Mouse (Mus musculus) embryonic facial prominence, embryonic 13.5 days (tissue): ENCODE data around the gene Papola. TPM values are rescaled to one million over a fixed set of nuclear protein-coding genes. Genes with fewer than 3 reads are reported as not detected.

Experiments used
- microRNA-seq: library from miRNA; unstranded; fragments of <30 nt; microRNA quantifications from one replicate; pipeline ENCODE4, GENCODE M21; 2016
- polyA plus RNA-seq: library from polyadenylated mRNA; unstranded; fragments of >200 nt; fragmentation: Nextera tagmentation; extraction: Ambion mirVana; gene quantifications from 2 replicates; pipeline ENCODE4 v1.2.1, GENCODE M21; 2015

The Papola gene
- polyA plus RNA-seq, 1 experiment from 2014 or later, result 229 TPM

Small RNAs within 50 kb of the gene (microRNA-seq; reads per million reads assigned to microRNA genes)
- gene Gm22120, result 0.74 reads per million

Other genes with a start within 250 kb of the Papola start
- gene Bdkrb2, start 221.5 kb upstream of the Papola start, polyA plus RNA-seq, result 0.70 and 1.1 TPM in 2 replicates
- gene Bdkrb1, start 181.6 kb upstream of the Papola start, polyA plus RNA-seq, result not detected in 2 replicates
- gene Gskip, start 99.9 kb upstream of the Papola start, polyA plus RNA-seq, result 34.2 and 36.7 TPM in 2 replicates
- 12.8 and 13.0 TPM in 2 replicates for gene Atg2b, start 99.5 kb upstream of the Papola start, polyA plus RNA-seq
- gene Ak7, start 78.7 kb upstream of the Papola start, polyA plus RNA-seq, result 0.45 and 0.63 TPM in 2 replicates
- 65.7 and 73.8 TPM in 2 replicates for gene Vrk1, start 225.5 kb downstream of the Papola start, polyA plus RNA-seq